Mouse (Mus musculus) adrenal gland, postnatal 4 days (tissue): ENCODE results near the gene Vamp9. TPM values are rescaled to one million over a fixed set of nuclear protein-coding genes. Genes with fewer than 3 reads are reported as not detected.

Experiments used
- total RNA-seq, 2 experiments: library from RNA; stranded (reverse); gene quantifications; 2 replicates each; pipeline ENCODE4 v1.2.3; 2021

Vamp9 gene
- total RNA-seq, 2 experiments from 2014 or later, result 0.59 to 1.4 TPM

Other genes with a start within 250 kb of the Vamp9 start
- 10 to 100 TPM in 1 of 2 experiments, 1 to 10 TPM in 1; 9.1 to 10.1 TPM for gene Rasgef1b, start 177.2 kb upstream of the Vamp9 start, total RNA-seq
- 100 to 1,000 TPM; 340 to 341 TPM for gene Hnrnpd, start 72.7 kb downstream of the Vamp9 start, total RNA-seq
- 1 to 10 TPM; 4.1 to 6.4 TPM for gene 4930524J08Rik, start 72.8 kb downstream of the Vamp9 start, total RNA-seq
- gene Hnrnpdl, start 133.4 kb downstream of the Vamp9 start, total RNA-seq, result 100 to 1,000 TPM; 223 to 234 TPM
- 10 to 100 TPM; 41.5 to 42.1 TPM for gene Enoph1, start 133.7 kb downstream of the Vamp9 start, total RNA-seq